Mouse (Mus musculus) cerebellum, adult 2 months (tissue): ENCODE results near the gene Rab3il1.

Source experiments
- CTCF ChIP-seq: fragments of 200-500 bp; IDR thresholded peaks from 2 replicates; pipeline ENCODE4 v1.5.1; 2011; ENCODE audit warnings: low read depth, mild to moderate bottlenecking, control low read depth, low read length, moderate library complexity, borderline replicate concordance; ENCODE audit not compliant: insufficient read depth
- POLR2A ChIP-seq: fragments of 200-500 bp; IDR thresholded peaks from 2 replicates; pipeline ENCODE4 v1.6.1; 2011; ENCODE audit warnings: low read length, control low read depth, borderline replicate concordance; ENCODE audit not compliant: insufficient read depth

GRCm38 (mm10) chr19:10021981-10022380 lies 20.5 kb downstream of the Rab3il1 start:
- TF ChIP-seq POLR2A (no peak), CTCF (no peak)
